Mouse (Mus musculus) heart, embryonic 15.5 days (tissue): ENCODE measurements around the gene C8g. TPM values are rescaled to one million over a fixed set of nuclear protein-coding genes. Genes with fewer than 3 reads are reported as not detected.

Source experiments
- ATAC-seq: fragments of 200-750 bp; cut with Nextera tagmentation; replicated peaks from 2 replicates; pipeline ENCODE4 v1.8.0; 2017; ENCODE audit warnings: low read depth, moderate TSS enrichment; ENCODE audit not compliant: insufficient number of reproducible peaks, insufficient read depth, low FRiP score
- H3K27ac ChIP-seq: fragments of 300-500 bp; sonication (generic); 2 replicates; pipeline ENCODE4 v1.5.1; 2015; ENCODE audit warnings: mild to moderate bottlenecking, inconsistent platforms
- H3K27me3 ChIP-seq: fragments of 300-500 bp; sonication (generic); 2 replicates; pipeline ENCODE4 v1.6.1; 2015; ENCODE audit warnings: inconsistent platforms
- H3K36me3 ChIP-seq: fragments of 300-500 bp; sonication (generic); 2 replicates; pipeline ENCODE4 v1.6.1; 2015; ENCODE audit warnings: mild to moderate bottlenecking, inconsistent platforms
- H3K4me1 ChIP-seq: fragments of 300-500 bp; sonication (generic); replicated peaks from 2 replicates; pipeline ENCODE4 v1.6.1; 2015; ENCODE audit warnings: inconsistent platforms
- H3K4me2 ChIP-seq: fragments of 300-500 bp; sonication (generic); 2 replicates; pipeline ENCODE4 v1.6.1; 2015; ENCODE audit warnings: inconsistent platforms, mild to moderate bottlenecking, moderate library complexity
- H3K4me3 ChIP-seq: fragments of 300-500 bp; sonication (generic); 2 replicates; pipeline ENCODE4 v1.5.1; 2015; ENCODE audit warnings: mild to moderate bottlenecking, inconsistent platforms
- H3K9ac ChIP-seq: fragments of 300-500 bp; sonication (generic); 2 replicates; pipeline ENCODE4 v1.6.1; 2015; ENCODE audit warnings: mild to moderate bottlenecking, inconsistent platforms
- H3K9me3 ChIP-seq: fragments of 300-500 bp; sonication (generic); replicated peaks from 2 replicates; pipeline ENCODE4 v1.6.1; 2016; ENCODE audit warnings: inconsistent platforms
- WGBS: fragments of 180-500 bp; shearing (Covaris S2); methylation state at CpG from one replicate; pipeline ENCODE4 v1.1.7; 2015; ENCODE audit warnings: mixed read lengths; 5-methylcytosine and 5-hydroxymethylcytosine counted together
- polyA plus RNA-seq: library from polyadenylated mRNA; unstranded; fragments of >200 nt; fragmentation: Nextera tagmentation; extraction: Ambion mirVana; gene quantifications from 2 replicates; pipeline ENCODE4 v1.2.1, GENCODE M21; 2015

The C8g gene
- polyA plus RNA-seq, 1 experiment from 2014 or later: 3.5 TPM

DNA sequence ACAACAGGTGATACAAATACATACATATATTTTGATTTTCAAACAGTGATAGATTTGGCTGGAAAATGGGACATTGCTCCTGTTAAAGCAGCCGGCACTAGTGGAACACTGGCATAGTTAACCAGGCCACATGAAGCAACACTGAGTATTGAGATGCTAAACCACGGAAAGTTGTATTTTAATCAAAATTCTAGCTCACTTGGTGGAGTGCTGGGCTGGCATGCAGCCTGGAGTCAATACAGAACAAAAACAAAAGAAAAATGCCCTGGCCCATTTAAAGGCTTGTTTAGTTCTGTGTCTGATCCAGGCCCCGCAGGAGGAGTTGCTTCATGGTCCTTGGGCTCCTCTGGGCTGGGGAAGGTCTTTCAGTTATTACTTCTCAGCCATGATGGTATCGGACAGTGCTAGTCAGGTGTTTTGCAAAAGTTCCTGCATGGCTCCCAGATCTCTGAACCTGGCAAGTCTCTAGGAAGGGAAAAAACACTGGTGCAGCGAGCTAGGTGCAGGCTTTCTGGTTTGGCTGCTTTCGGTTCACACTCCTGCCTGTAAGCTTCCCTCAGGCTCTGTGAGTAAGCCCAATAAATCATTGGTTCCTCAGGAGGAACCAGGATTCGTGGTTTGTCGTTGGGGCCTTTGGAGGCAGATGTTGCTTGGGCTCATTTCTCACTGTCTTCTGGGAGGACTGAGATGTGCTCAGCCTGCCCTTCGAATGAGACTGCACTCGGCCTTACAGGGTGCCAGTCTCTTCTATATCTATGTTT is 21.8 kb downstream of the C8g start:
- no peak overlapping the region for H3K4me3 ChIP-seq
- no peaks in the 10 kb centered on the region for H3K4me1 ChIP-seq
- no peak overlapping the region for H3K27ac ChIP-seq
- 67% methylated on average over 10 of the region's 10 CpGs for WGBS
- H3K9me3 ChIP-seq: no peaks in the 10 kb centered on the region
- H3K9ac ChIP-seq: no peak overlapping the region
- H3K4me2 ChIP-seq: no peak overlapping the region
- H3K27me3 ChIP-seq: peaks cover 4% of the 10 kb centered on the region; the same call in 1 of the 2 replicates
- H3K36me3 ChIP-seq: no peaks in the 10 kb centered on the region
- ATAC-seq: no peak

DNA sequence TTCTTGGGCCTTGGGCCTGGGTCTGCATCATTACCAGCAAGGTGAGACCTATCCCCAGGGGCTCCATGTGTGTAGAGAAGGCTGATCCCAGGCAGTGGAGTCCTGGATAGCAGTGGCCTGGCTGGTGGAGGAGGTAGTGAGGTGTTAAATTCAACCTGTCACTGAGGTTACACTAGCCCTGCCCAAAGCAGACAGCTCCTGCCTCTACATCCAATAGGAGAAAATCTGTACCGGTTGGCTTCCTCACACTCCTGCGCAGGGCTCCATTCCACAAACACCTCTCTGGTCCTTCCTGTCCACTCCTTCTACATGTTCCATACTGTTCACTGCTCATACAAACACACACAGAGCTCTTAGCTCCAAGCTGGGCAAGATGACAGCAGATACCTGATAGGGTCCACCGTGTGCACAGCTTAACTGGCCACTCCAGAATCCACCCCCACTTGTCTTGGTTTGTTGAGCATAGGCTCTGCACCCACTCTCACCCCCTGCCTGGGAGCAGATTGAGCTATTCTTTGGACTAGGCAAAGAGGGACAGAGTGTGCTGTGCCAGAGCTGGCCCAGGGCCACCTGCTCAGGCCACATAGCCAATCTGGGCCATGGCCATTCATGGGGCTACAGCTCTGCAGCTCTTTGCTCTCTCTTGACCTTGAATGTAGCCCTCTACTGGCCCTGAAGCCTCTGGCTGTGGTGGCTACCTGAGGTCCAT is 23.4 kb downstream of the C8g start:
- no peak for ATAC-seq
- Histone ChIP-seq H3K4me2 (no peak overlapping the region), H3K27me3 (peaks cover 4% of the 10 kb centered on the region; the same call in 1 of the 2 replicates), H3K36me3 (no peaks in the 10 kb centered on the region), H3K4me1 (no peaks in the 10 kb centered on the region), H3K27ac (no peak overlapping the region), H3K9me3 (no peaks in the 10 kb centered on the region), H3K4me3 (no peak overlapping the region), H3K9ac (no peak overlapping the region)
- WGBS: 80% methylated on average over 3 of the region's 3 CpGs

DNA sequence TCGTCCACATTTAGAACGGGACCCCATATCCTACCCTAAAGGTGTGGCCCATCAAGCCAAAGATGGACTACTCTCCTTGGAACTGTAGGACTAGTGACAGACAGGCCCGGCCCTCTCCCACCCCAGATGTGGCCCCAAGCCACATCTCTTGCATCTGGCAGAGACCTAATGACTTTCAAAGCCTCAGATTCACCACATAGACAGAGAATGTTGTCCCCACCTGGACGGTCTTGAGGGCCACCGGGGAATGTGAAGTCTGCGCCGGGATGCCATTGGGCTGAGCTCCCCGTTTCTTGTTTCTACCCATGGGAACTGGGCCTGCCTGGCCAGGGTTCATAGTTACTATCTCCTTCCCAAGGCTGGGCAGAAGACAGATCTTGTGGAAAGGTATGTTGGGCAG is 24.0 kb downstream of the C8g start:
- Histone ChIP-seq H3K4me1 (no peaks in the 10 kb centered on the region), H3K4me2 (no peak overlapping the region), H3K9ac (no peak overlapping the region), H3K27me3 (peaks cover 4% of the 10 kb centered on the region; the same call in 1 of the 2 replicates), H3K9me3 (no peaks in the 10 kb centered on the region), H3K36me3 (no peaks in the 10 kb centered on the region), H3K4me3 (no peak overlapping the region), H3K27ac (no peak overlapping the region)
- no peak for ATAC-seq
- WGBS: 79% methylated on average over 8 of the region's 8 CpGs

DNA sequence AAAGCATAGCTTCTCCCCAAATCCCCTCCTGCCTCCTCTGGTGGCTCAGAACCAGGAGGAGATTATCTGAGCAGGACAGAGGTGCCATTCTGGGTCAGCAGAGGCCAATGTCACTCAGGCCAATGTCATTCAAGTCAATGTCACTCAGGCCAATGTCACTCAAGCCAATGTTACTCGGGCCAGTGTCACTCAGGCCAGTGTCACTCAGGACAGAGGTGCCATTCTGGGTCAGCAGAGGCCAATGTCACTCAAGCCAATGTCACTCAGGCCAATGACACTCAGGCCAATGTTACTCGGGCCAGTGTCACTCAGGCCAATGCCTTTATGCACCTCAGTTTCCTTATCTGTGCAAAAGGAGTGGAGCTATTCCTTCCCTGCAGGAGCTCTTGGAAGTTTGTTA is 29.0 kb downstream of the C8g start:
- Histone ChIP-seq H3K36me3 (no peaks in the 10 kb centered on the region), H3K4me2 (no peak overlapping the region), H3K4me3 (no peak overlapping the region), H3K9me3 (no peaks in the 10 kb centered on the region), H3K4me1 (peaks cover 28% of the 10 kb centered on the region), H3K9ac (no peak overlapping the region), H3K27me3 (no peaks in the 10 kb centered on the region), H3K27ac (no peak overlapping the region)
- WGBS: 67% methylated on average over 2 of the region's 2 CpGs
- ATAC-seq: no peak

DNA sequence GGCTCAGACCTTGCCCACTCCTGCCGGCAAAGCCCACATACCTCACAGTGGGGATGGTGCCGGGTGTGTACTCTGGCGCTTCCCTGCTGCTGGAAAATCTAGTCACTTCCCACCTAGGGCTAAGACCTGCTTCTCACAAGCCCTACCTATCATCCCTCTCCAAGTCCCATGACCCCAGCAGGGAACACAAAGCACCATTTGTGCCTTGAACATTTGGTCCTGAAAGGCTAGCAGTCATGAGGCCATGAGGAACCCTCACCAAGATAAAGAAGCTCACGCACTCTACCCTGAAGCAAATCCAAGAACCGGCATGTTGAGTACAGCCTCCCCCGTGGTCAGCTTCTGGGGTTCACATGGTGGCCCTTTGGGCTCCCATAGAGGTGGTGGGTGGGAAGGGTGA is 31.6 kb downstream of the C8g start, which contains the start of gene Ptgds:
Gene Ptgds, minus strand, starts transcription at position 78 of the 400 bp plus-strand sequence.
- 24% methylated on average over 6 of the region's 6 CpGs for WGBS
- Histone ChIP-seq H3K9me3 (no peaks in the 10 kb centered on the region), H3K27ac (peak within 1 kb of the TSS; percentile 96), H3K4me2 (peak within 1 kb of the TSS; percentile 40), H3K36me3 (no peaks in the 10 kb centered on the region), H3K27me3 (no peaks in the 10 kb centered on the region), H3K4me3 (peak within 1 kb of the TSS; percentile 3), H3K4me1 (peaks cover 38% of the 10 kb centered on the region), H3K9ac (0 out of 2 replicates have a peak within 1 kb of the TSS, but pooled peaks have one; percentile 18)
- ATAC-seq: no peak

DNA sequence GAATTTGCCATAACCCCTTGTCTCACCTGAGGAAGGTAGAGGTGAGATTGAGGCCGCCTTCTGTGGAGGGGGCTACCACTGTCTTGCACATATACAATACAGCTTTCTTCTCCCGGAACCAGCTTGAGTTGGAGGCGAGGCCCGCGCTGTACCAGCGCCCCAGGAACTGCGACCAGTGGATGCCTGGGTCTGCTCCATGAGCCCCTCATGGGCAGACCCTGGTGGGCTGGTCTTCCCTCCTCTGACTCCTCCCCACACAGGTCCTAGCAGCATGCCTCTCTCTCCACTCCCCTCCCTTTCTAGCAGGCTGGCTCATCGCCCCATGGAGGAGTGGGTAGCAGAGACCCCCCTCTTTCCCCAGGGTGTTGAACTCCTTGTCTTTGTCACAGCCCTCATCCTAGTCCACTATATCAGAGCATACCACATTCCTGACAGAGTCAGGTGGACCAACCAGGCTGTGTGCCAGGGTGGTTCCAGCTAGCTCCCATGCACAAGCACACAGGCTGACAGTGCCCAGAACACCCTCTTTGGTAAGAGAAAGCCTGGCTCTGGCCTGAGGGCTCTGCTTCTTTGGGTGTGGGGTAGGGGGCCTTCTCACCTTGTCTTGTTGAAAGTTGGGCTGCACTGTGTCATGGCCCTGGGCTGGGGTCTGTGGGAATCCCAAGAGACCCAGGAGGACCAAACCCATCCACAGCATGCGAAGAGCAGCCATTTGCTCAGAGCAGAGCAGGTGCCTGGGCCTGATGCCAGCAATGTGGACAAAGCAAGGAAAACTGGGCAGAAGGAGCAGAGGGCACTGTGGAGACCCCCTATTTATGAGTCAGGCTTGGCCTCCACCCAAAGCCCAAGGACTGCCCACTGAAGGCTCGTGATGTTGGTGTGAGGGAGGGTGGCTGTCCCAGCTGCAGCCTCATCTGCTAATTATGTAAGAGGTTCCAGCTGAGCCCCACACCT is 32.3 kb downstream of the C8g start:
- 0 out of 2 replicates have a peak overlapping the region, but pooled peaks have one; percentile 18 for H3K9ac ChIP-seq

DNA sequence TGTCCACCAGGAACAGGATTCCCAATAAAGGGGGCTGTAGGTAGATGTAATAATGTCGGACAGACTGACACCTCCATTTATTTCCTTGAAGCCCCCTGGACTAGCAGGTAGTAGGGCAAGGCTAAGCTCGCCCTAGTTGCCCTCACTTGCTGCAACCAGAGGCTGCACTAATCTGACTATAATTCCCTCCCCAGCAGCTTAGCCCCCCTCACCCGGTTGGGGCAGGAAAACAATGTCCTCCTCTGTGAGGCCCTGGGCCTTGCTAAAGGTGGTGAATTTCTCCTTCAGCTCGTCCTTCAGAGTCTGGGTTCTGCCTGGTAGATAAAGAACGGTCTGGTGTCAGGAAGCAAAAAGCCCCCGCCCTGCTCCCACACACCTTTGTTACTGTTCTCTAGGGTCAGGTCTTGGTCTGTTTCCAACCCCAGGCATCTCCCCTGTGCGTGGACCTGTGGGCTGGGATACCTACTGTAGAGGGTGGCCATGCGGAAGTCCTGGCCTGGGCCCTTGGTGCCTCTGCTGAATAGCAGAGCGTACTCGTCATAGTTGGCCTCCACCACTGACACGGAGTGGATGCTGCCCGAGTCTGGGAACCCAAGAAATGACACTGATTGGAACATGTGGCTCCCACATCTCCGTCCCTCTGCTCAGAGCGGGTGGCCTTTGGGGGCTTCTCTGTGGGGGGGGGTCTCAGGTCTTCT is 33.8 kb downstream of the C8g start:
- Histone ChIP-seq H3K27me3 (no peaks in the 10 kb centered on the region), H3K36me3 (no peaks in the 10 kb centered on the region), H3K4me1 (peaks cover 38% of the 10 kb centered on the region), H3K9me3 (no peaks in the 10 kb centered on the region), H3K9ac (no peak overlapping the region; the same call in 1 of the 2 replicates), H3K4me2 (peak overlapping the region; percentile 28; the same call in 1 of the 2 replicates), H3K27ac (peak overlapping the region; percentile 96), H3K4me3 (no peak overlapping the region)
- ATAC-seq: no peak
- WGBS: 58% methylated on average over 14 of the region's 14 CpGs

More for the DNA sequence above, 32.3 kb downstream of the C8g start:
- H3K4me3 ChIP-seq: peak overlapping the region; percentile 3
- H3K27me3 ChIP-seq: no peaks in the 10 kb centered on the region
- H3K4me2 ChIP-seq: peak overlapping the region; percentile 40
- 68% methylated on average over 10 of the region's 10 CpGs for WGBS
- no peaks in the 10 kb centered on the region for H3K9me3 ChIP-seq
- ATAC-seq: peak; percentile 87
- peaks cover 38% of the 10 kb centered on the region for H3K4me1 ChIP-seq
- no peaks in the 10 kb centered on the region for H3K36me3 ChIP-seq
- H3K27ac ChIP-seq: peak overlapping the region; percentile 96

DNA sequence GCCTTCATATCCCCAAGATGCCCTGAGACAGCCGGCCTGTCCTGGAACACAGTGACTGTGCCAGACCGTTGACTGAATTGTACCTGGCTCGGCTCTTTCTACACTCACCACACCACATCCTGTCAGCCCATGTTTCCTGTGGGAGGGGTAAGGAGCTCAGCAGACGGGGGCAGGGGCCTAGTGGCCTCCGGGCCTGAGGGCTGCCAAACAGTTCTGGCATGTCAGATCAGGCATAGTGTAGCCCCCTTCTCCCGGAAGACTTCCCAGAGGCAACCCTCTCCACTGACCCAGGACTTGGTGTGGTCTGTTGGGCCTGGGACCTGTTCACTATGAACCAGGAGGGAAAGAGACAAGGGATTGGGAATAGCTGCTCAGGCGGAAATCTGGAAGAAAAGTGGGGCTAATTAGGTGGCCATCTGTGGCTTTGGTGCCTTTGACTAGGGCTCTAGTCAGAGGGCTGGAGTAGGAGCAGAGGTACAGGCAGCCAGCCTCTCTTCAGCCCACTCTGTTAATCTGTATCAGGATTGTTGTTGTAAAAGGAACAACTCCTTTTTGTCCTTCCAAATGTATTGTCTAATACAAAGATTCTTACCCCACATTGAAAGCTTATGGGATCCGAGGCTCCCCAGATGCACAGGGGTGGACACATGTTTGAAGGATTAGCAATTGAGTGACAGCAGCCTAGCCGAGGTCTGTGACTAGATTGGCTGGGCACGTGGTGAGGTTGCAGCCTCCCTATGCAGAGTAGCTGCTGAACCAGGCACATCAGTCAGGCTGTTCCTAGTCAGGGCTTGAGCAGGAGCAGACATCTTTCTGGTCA is 35.5 kb downstream of the C8g start:
- WGBS: 42% methylated on average over 10 of the region's 10 CpGs

DNA sequence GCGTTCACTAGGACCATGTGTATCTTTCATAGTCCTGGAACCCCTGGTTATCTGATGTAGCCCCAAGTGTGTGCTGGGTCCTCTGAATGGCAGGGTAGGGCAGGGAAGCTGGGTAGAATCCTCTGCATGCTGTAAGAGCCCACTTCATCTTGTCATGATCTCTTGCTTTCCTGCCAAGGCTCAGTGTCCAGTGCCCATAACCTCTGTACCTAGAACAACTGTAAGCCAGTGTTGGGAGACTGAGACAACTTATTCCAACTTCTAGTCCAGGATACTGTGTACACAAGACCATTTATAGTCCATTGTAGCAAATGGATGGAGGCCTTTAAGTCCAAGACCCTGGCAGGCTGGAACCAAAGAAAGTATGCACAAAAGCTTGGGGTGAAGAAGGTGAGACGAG is 36.3 kb downstream of the C8g start:
- no peaks in the 10 kb centered on the region for H3K27me3 ChIP-seq
- no peak overlapping the region for H3K27ac ChIP-seq
- ATAC-seq: no peak
- no peaks in the 10 kb centered on the region for H3K36me3 ChIP-seq
- H3K9ac ChIP-seq: no peak overlapping the region
- no peak overlapping the region for H3K4me3 ChIP-seq
- WGBS: 74% methylated on average over 2 of the region's 2 CpGs
- H3K4me2 ChIP-seq: no peak overlapping the region
- no peaks in the 10 kb centered on the region for H3K9me3 ChIP-seq
- peaks cover 44% of the 10 kb centered on the region for H3K4me1 ChIP-seq

More for the DNA sequence above, 35.5 kb downstream of the C8g start:
- Histone ChIP-seq H3K36me3 (no peaks in the 10 kb centered on the region), H3K4me3 (no peak overlapping the region), H3K4me2 (no peak overlapping the region), H3K27me3 (no peaks in the 10 kb centered on the region), H3K9me3 (no peaks in the 10 kb centered on the region), H3K4me1 (peaks cover 45% of the 10 kb centered on the region), H3K27ac (peak overlapping the region; percentile 42; the same call in 1 of the 2 replicates), H3K9ac (no peak overlapping the region)
- no peak for ATAC-seq

DNA sequence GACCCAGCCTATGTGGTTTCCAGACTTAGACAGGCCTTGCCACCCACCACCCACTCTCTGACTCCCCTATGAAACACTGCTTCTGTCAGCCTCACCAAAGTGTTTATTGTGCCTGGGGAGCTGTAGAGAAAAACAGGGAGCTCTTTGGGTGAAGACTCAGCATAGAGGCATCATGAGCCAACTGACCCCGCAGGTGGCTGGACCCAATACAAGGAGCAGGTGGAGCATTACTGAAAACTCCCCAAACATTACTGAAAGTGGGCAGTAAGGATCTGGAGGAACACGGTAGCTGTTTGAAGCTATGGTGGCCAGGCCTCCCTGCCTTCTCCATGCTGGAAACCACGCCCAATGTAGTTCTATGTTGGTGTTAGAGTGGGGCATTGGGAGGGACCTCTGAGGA is 37.9 kb downstream of the C8g start:
- no peaks in the 10 kb centered on the region for H3K36me3 ChIP-seq
- no peak overlapping the region for H3K4me3 ChIP-seq
- H3K9me3 ChIP-seq: no peaks in the 10 kb centered on the region
- ATAC-seq: no peak
- H3K27ac ChIP-seq: no peak overlapping the region
- 83% methylated on average over 3 of the region's 3 CpGs for WGBS
- H3K4me1 ChIP-seq: peaks cover 44% of the 10 kb centered on the region
- H3K27me3 ChIP-seq: no peaks in the 10 kb centered on the region
- H3K9ac ChIP-seq: no peak overlapping the region
- no peak overlapping the region for H3K4me2 ChIP-seq
